Mouse (Mus musculus) cerebellum, adult 9-11 months (tissue): ENCODE measurements at regions not wholly inside any gene's neighbourhood (a gene's known extent, or its start where the extent isn't known, plus 50 kb on each side); places are given as distances from the start of the nearest gene placed in this dataset.

Experiments used
- DNase-seq: peaks from one replicate; pipeline ENCODE4 v3.0.0; 2022

DNA sequence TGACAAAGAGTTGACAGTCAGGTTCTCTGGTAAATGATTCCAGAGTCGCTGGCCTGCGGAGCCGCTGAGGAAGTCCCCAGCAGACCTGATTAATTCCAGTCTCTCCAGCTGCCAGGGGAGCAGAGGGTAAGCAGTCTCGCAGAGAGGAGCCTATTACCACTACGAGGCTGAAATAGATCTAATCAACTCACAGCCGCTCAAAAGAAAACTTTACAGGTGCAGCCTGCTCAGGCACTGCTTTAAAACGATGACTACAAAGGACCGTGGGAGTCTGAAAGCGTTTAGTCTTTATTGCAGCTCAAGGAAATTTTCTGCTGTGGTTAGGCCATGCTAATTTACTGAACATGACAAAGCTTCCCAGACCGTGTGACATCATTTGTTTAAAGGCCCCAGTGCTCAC, 462.3 kb upstream of the Pou3f3 start:
- no peak for DNase-seq

GRCm38 (mm10) chr1:42236466-42237010, 459.0 kb upstream of the Pou3f3 start:
- DNase-seq = no peak

DNA sequence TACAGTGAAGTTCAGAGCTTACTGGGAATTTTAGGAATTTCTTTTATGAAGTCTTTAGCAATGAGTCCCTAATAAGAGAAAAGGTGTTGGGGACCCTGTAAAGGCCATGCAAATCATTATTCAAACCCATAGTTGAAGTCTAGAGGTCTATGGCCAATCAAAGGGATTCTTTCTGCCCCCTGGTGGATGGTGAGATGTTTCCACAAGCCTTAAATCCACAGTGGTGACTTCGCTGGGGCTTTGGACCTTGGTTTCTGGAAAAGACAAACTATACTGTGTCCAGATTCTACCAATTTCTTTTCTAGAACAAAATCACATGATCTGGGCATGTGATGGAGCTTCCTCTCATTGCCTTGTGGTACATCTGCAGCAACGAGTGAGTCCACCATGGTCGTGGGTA, 457.2 kb upstream of the Pou3f3 start:
- DNase-seq = no peak

- no peak for DNase-seq
These were observed 454.4 kb upstream of the Pou3f3 start for GRCm38 (mm10) chr1:42241172-42241571.

- DNase-seq = no peak
These were observed 453.9 kb upstream of the Pou3f3 start for GRCm38 (mm10) chr1:42241601-42242220.

GRCm38 (mm10) chr1:42242586-42243457, 452.7 kb upstream of the Pou3f3 start:
- DNase-seq = no peak

DNA sequence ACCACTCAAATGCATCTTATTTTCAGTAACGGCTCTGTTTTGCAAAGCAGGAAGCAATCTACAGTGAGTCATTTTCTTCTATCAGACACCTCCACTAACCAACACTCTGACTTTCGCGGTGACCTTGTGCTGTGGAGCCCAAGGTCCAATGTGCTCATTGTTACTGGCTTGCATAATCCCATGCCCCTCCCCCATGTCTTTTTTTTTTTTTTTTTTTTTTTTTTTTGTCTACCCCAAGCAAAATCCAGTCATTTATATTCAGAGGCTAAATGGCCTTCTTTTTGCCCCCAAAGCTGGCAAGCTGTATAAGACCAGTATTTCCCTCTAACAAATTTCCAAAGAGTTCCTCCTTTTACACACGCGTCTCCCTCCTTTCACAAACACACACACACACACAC, 452.1 kb upstream of the Pou3f3 start:
- no peak for DNase-seq

GRCm38 (mm10) chr1:42243878-42244277, 451.7 kb upstream of the Pou3f3 start:
- DNase-seq = no peak

- no peak for DNase-seq
These were observed 443.2 kb upstream of the Pou3f3 start for GRCm38 (mm10) chr1:42252386-42252785.

DNA sequence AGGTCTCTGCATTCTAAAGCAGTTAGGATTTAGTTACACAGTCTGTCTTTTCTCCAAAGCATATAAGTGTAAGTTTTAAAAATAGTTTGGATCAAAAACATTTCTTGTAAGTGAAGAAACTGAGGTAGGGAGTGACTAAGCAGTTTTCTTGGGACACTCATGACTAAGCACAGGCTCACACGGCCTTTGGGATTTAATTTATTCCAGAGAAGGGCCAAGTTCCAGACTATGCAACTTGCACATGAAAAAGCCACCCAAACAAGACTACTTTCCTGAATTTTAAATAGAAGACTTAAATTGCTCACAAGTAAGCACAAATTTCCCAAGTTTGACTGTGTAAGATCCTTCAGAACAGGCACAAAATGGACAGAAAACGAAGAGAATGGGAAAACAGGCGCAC, 441.8 kb upstream of the Pou3f3 start:
- DNase-seq = no peak

DNA sequence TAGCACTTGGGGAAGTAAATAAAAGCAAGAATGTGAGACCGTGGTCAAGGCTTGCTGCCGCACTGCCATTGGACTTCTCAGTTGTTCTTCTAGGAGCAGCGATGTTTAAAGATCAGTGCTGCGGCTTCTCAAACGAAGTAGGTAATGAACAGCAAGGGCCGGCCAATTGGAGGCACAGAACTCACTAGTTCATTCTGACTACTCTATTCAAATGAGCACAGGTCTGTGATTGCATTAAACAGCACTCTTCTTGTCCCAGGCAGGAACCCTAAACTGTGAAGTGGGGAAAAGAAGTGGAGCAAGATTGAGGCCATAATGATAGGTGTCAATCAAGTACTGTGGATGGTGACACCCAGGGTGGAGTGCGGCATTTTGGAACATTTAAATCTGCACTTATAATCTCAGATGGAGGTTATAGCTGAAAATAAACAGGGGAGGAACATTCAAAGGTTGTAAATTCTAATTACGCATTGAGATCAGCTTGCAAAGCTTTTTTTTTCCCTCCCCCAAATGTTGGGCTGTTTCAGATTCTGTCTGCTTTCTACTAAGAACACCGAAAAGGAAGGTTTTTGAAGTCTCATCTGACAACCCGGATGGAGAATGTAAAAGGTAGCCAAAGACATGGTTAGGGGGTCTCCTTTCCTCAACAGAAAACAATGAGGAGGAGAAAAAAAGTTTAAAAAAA, 438.5 kb upstream of the Pou3f3 start:
- no peak for DNase-seq

DNA sequence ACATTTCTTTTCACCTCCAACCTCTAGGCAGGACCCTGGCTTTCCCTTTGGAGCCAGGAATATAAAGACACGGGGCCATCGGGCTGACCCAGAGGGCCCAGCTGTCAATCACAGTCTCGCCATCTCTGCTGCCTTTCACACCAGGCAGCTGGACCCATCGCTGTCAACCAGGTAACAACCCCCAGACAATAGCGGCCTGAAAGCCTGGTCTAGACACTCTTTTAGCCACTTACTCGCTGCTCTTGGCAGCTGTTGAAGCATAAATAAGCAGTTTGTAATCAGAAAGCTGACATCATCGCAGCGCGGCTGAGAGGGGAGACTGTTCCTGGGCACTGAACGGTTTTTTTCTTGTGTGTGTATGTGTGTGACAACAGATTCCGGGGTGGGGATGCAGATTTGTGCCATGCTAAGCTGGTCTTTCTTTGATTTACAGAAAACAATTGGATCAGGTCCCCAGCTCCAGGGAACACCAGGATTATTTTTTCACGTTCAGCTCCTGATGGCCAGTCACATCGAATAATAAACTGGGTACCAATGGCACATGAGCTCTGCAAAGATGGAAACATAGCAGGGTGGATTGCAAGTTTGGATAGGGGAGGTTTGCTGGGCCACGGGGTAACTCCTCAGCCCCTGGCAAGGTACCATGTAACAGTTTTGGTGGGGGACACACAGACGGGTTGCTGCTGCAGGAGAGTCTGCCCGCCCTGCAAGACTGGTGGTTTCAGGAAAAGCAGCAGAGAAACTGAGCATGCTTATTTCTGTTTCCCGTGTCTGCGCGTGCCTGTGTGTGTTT, 437.6 kb upstream of the Pou3f3 start:
- DNase-seq = no peak

- DNase-seq = no peak
These were observed 437.0 kb upstream of the Pou3f3 start for GRCm38 (mm10) chr1:42258594-42258910.

DNA sequence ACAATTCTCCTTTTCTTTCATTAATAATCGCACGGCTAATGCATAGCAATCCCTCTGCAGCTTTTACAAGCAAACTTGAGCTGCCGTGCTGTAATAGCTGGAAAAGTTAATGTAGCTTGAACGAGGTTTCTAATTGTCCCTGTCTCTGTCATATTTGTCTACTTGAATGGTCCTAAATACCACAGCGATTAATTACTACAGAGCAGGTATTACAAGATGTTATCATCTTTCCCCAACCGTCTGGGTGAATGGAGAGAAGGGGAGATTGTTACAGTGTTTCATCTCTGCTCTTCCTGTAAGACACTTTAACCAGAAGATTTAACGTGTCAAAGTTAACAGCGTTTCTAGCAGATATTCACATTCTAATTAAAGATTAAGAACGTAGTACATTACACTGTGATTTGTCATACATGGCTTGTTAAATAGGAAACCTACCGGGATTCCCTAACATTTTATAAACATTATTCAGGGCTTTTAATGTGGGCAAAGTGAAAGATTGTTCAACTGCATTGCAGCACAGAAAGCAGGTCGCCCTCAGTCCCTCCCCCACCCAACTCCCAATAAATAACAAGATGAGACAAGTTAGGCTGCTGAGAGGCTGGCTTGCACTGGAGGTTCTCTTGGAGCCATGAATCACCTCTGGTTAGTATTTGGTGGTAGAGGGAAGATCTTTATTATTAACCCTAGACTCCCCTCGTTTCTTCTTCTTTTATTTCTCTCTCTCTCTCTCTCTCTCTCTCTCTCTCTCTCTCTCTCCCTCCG, 436.2 kb upstream of the Pou3f3 start:
- no peak for DNase-seq

DNA sequence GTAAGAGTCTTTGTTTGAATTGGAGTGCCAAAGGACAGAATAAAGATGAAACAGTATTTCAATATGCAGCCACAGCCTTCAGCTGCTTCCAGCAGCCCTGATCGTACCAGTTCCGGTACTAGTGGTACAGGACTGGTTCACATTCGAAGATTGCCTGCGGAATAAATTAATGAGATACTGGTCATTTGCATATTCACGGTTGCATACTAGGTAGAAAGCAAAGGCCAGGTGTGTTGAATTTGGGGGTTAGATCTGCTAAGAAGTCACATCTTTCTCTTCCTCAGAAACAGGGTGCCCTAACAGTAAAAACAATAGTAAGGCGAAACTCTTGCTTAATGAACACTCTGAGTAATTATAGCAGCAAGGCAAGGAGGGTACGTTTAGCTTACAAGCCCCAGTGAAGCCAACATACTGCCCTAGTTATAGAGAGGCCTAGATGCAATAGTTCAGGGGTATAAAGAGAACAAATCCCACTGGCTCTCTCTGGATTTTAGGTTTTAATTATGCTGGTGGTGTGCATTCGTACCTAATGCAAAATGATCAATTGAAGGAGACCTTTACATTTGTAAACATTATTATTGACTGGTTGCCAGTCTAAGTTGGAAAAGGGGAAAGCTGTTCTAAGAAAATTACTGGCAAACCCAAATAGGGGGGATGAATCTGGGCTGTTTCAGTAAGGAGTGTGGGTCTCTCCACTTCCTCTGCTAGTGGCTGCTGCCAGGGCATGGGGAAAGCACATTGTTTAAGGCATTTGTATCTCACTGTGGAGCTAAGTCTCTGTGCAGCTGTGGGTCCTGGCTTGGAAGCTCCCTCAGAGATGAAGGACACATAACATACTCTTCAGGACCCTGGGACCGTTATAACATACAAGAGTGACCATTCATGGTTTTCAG, 435.3 kb upstream of the Pou3f3 start:
- DNase-seq = no peak

DNA sequence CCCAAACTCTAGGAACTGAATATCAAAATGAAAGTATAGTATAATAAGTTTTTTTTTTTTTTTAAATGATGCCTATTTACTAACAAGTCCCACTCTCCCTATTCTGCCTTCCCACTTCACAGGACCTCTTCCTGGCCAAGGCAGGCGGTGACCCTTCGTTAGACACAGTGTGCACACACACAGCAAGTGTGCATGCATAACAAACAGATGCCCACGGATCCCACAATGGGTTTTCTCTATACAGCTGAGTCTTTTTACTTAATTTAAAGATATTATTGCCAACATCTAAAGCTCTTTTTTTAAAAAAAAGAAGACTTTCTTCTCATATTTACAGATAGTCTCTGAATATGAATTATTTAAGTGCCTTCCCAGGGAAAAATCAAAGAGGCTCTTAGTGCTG, 434.5 kb upstream of the Pou3f3 start:
- DNase-seq = no peak

GRCm38 (mm10) chr1:42261800-42262199, 433.8 kb upstream of the Pou3f3 start:
- no peak for DNase-seq

GRCm38 (mm10) chr1:42262606-42263005, 433.0 kb upstream of the Pou3f3 start:
- DNase-seq = no peak

DNA sequence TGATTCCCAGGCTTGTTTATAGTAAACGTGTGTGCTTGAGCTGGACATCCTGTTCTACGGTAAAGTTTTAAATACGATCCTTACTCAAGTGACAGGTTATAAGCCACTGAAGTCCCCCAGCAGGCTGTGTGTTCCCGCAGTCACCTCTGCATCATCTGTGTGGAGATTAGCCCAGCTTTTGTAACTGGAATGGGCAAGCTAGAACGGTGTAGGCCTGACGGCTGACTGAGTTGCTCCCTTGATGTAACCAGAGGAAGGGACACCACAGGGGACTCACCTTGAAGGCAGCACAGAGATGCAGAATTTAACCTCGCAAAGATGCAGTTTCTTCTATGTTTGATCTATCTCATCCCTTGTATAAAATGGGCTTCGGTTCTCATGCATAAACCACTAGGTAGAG, 418.4 kb upstream of the Pou3f3 start:
- no peak for DNase-seq

DNA sequence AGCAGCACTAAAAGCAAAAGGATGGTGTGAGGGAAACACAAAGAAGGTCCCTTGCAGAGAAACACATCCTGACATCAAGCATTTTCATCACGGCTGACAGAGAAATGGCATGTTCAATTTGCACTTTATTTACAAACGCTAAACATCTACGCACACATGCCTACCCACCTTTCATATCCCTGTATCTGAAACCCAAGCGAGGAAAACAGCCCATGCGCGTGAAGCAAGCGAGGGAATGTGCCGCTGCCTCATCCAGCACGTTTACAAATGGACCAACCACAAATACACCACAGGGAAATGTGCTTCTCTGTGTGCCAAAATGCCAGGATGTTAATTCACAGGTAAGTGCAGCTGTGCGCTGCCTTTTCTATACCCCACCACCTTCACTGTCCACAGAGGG, 399.7 kb upstream of the Pou3f3 start:
- no peak for DNase-seq

DNA sequence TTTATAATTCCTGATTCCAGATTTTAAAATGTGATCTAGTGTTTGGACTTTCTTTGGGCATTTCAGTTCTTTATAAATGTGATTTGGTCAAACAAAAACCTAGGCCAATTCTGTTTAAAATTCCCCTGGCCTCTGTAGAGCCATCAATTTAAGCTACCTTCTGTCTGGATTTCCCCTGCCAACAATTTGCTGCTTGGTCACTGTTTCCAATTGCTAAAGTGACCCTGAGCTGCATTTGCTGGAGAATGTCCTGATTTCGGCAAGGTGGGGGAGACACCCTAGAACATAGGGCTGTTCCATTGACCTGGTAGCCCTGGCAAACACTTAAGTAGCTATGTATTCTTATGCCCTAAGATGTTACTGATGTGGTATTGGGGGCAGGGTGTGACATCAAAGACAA, 386.3 kb upstream of the Pou3f3 start:
- DNase-seq = peak; percentile 2
